Comparison of ENCODE assay signal across 8 mouse cellular contexts in the genomic region with DNA sequence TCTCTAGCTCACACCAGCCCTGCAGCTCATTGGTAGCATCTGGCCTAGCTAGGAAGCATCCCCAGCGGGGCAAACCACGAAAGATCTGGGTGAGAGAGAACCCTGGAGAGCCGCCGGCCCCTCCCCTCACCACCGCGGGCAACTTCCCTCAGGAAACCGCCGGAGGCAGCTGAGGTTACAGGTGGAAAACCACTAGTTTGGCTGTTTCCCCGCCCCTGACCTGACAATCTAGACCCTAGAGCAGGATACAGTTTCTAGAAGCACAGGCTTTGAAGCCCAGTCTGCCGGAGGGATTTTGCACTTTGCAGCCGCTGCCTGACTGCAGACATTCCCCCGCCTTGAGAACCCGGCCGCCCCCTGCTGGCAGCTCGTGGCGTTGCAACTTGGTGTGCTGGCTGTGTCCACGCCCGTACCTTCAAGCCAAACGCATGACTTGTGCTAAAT. TPM values are rescaled to one million over a fixed set of nuclear protein-coding genes. Genes with fewer than 3 reads are reported as not detected.
DNase-seq lines count a peak whose midpoint lies in the region; ATAC-seq lines count a peak whose summit lies in the region.

No protein-coding gene starts in this region.

- H3K36me3 ChIP-seq in hindbrain, embryonic 14.5 days (replicated peaks; ENCODE audit: control insufficient read depth, insufficient read depth): no peaks in the 10 kb centered on the region

- DNase-seq in R1 (ENCODE audit: low read depth, low spot score): peak; percentile 87
- DNase-seq in cerebellum, postnatal 25 days: peak; percentile 88 to 95
- DNase-seq in frontal cortex, postnatal 25 days (ENCODE audit: low spot score in 2 of 2): peak; percentile 82 to 83
- DNase-seq in hindbrain, embryonic 14.5 days (ENCODE audit: low spot score): peak; percentile 91
- DNase-seq in layer of hippocampus, postnatal 36 days: peak; percentile 80 to 87
- DNase-seq in lung, postnatal 36 days: peak; percentile 92
- peak; percentile 93 for DNase-seq in retina, embryonic 14.5 days (ENCODE audit: low spot score)
- DNase-seq in thymus, postnatal 36 days: peak; percentile 90

- peak overlapping the region; percentile 57 for H3K4me2 ChIP-seq in hindbrain, embryonic 14.5 days (replicated peaks)

- peak overlapping the region; percentile 24 for H3K4me3 ChIP-seq in hindbrain, embryonic 14.5 days (replicated peaks; ENCODE audit: low read length)

- no peaks in the 10 kb centered on the region for H3K27me3 ChIP-seq in hindbrain, embryonic 14.5 days (ENCODE audit: control insufficient read depth, insufficient read depth, low read length)

- under 1% methylated on average over 19 of the region's 19 CpGs for WGBS in hindbrain, embryonic 14.5 days

- H3K9me3 ChIP-seq in hindbrain, embryonic 14.5 days (ENCODE audit: control insufficient read depth, low read length): no peaks in the 10 kb centered on the region

- H3K4me1 ChIP-seq in hindbrain, embryonic 14.5 days (replicated peaks; ENCODE audit: control insufficient read depth, insufficient read depth, low read length): no peaks in the 10 kb centered on the region

- peak; percentile 47; the same call in 1 of the 2 replicates for ATAC-seq in hindbrain, embryonic 14.5 days (ENCODE audit: low FRiP score)

- H3K27ac ChIP-seq in hindbrain, embryonic 14.5 days: no peak overlapping the region

- H3K9ac ChIP-seq in hindbrain, embryonic 14.5 days: peak overlapping the region; percentile 46; the same call in 1 of the 2 replicates

RNA-seq across cellular contexts. Expression of a gene that starts 6.7 kb away (rescaled TPM):
- not detected in 2 replicates for polyA plus RNA-seq in hindbrain, embryonic 14.5 days (2014; fragmentation: Nextera tagmentation; extraction: Ambion mirVana)
- not detected for total RNA-seq in layer of hippocampus, postnatal 36 days (2021)

RNA-seq across cellular contexts. Expression of a gene that starts 19.1 kb away (rescaled TPM):
- polyA plus RNA-seq in hindbrain, embryonic 14.5 days (2014; fragmentation: Nextera tagmentation; extraction: Ambion mirVana): 17.5 and 18.8 TPM in 2 replicates
- 1 to 10 TPM; 9.5 to 9.8 TPM for total RNA-seq in layer of hippocampus, postnatal 36 days (2021)

RNA-seq across cellular contexts. Expression of a gene that starts 32.6 kb away (rescaled TPM):
- 0.58 and 0.97 TPM in 2 replicates for polyA plus RNA-seq in hindbrain, embryonic 14.5 days (2014; fragmentation: Nextera tagmentation; extraction: Ambion mirVana)
- total RNA-seq in layer of hippocampus, postnatal 36 days (2021): 1 to 10 TPM in 1 of 2 experiments, under 1 TPM in 1; 0.32 to 1.4 TPM

RNA-seq across cellular contexts. Expression of a gene that starts 39.6 kb away (rescaled TPM):
- 46.7 and 49.5 TPM in 2 replicates for polyA plus RNA-seq in hindbrain, embryonic 14.5 days (2014; fragmentation: Nextera tagmentation; extraction: Ambion mirVana)
- 1 to 10 TPM; 5.2 to 5.8 TPM for total RNA-seq in layer of hippocampus, postnatal 36 days (2021)
